Mouse (Mus musculus) hindbrain, postnatal 0 days (tissue): ENCODE data around the gene Gm5134. TPM values are rescaled to one million over a fixed set of nuclear protein-coding genes. Genes with fewer than 3 reads are reported as not detected.
A peak's percentile ranks its signal among the peaks of the same experiment; 100 is the strongest.

Source experiments
- ATAC-seq: fragments of 200-750 bp; cut with Nextera tagmentation; 2 replicates; pipeline ENCODE4 v1.8.0; 2017; ENCODE audit warnings: mild to moderate bottlenecking, moderate TSS enrichment, moderate library complexity
- DNase-seq: peaks from one replicate; pipeline ENCODE4 v3.0.0-alpha.2; 2015; ENCODE audit warnings: low spot score
- H3K27ac ChIP-seq: fragments of 300-500 bp; sonication (generic); 2 replicates; pipeline ENCODE4 v1.5.1; 2014; ENCODE audit warnings: mild to moderate bottlenecking
- H3K27me3 ChIP-seq: fragments of 300-500 bp; sonication (generic); 2 replicates; pipeline ENCODE4 v1.6.1; 2014; ENCODE audit warnings: low read length, mixed read lengths; ENCODE audit not compliant: insufficient read depth
- H3K36me3 ChIP-seq: fragments of 300-500 bp; sonication (generic); 2 replicates; pipeline ENCODE4 v1.6.1; 2014; ENCODE audit warnings: low read length, mixed read lengths; ENCODE audit not compliant: insufficient read depth
- H3K4me1 ChIP-seq: fragments of 300-500 bp; sonication (generic); 2 replicates; pipeline ENCODE4 v1.6.1; 2014; ENCODE audit warnings: antibody characterized with exemption, low read length, mixed read lengths; ENCODE audit not compliant: insufficient read depth
- H3K4me2 ChIP-seq: fragments of 300-500 bp; sonication (generic); 2 replicates; pipeline ENCODE4 v1.6.1; 2014; ENCODE audit warnings: low read depth, mild to moderate bottlenecking, low read length, moderate library complexity, mixed read lengths
- H3K4me3 ChIP-seq: fragments of 300-500 bp; sonication (generic); 2 replicates; pipeline ENCODE4 v1.5.1; 2014; ENCODE audit warnings: low read length
- H3K9ac ChIP-seq: fragments of 300-500 bp; sonication (generic); replicated peaks from 2 replicates; pipeline ENCODE4 v1.6.1; 2014; ENCODE audit warnings: mild to moderate bottlenecking, low read length, moderate library complexity, mixed read lengths
- H3K9me3 ChIP-seq: fragments of 300-500 bp; sonication (generic); 2 replicates; pipeline ENCODE4 v1.6.1; 2016; ENCODE audit warnings: low read length, mixed read lengths
- CTCF ChIP-seq: IDR thresholded peaks from 2 replicates; pipeline ENCODE4 v1.5.1; 2016; ENCODE audit warnings: antibody characterized with exemption, control low read depth, low read depth
- WGBS: fragments of 180-500 bp; shearing (Covaris S2); extraction: QIAGEN DNeasy Blood & Tissue Kit; methylation state at CpG from one replicate; pipeline ENCODE4 v1.1.7; 2014; 5-methylcytosine and 5-hydroxymethylcytosine counted together
- polyA plus RNA-seq: library from polyadenylated mRNA; unstranded; fragments of >200 nt; fragmentation: Nextera tagmentation; extraction: Ambion mirVana; gene quantifications from 2 replicates; pipeline ENCODE4 v1.2.1, GENCODE M21; 2015
- total RNA-seq: library from RNA; depleted of rRNA; stranded (reverse); fragments of >200 nt; gene quantifications from 2 replicates; pipeline ENCODE4 v1.2.3, GENCODE M21; 2014; rRNA removed

Gene Gm5134
- not detected in 2 replicates for total RNA-seq
- polyA plus RNA-seq = not detected in 2 replicates

DNA sequence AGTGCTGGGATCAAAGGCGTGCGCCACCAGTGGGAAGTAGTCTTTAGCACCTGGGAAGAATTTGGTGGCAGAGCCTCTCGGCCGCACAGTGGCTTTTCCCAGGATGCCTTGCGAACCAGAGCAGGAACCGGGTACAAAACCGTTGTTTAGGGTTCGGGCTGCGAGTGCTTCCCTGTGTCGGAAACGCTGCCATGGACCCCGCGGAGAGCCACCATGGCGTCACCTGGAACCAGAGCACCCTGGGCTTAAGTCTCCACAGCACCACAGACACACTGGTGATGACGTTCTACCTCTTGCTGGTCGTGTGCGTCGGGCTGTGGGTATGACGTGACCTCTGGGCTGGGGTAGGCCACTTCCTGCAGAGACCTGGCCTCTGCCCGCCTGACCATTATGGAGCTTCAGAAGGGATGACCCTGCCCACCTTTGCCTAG, at the start of gene Gm5134:
Gm5134 (plus strand) TSS at position 134 of the 431 bp plus-strand sequence.
- Histone ChIP-seq H3K4me1 (peaks cover 3% of the 10 kb centered on the region; the same call in 1 of the 2 replicates), H3K27ac (no peak within 1 kb of the TSS), H3K9ac (no peak within 1 kb of the TSS), H3K4me2 (peak within 1 kb of the TSS; percentile 38), H3K4me3 (no peak within 1 kb of the TSS), H3K27me3 (no peaks in the 10 kb centered on the region), H3K9me3 (no peaks in the 10 kb centered on the region), H3K36me3 (no peaks in the 10 kb centered on the region)
- TF ChIP-seq CTCF = no peak
- WGBS = 35% methylated on average over 20 of the region's 20 CpGs
- ATAC-seq (no peak), DNase-seq (no peak)

DNA sequence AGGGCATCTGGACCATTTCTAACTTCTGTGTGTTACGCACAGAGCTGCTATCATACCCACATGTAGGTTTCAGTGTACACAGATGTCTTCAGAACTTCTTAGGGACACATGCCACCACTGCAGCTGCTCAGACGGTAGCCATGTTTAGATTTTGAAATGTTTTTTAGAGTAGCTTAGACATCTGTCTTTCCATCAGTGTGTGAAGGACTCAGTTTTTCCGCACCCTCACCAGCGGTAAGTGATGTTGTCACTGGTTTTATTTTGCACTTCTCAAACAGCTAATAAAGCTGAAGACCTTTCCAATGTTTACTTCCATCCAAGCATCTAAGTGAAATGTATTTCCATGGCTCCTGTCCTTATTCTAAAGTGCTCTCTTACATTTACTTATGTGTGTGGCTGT, 47.4 kb upstream of the Gm5134 start:
- Histone ChIP-seq H3K4me3 (no peak overlapping the region), H3K4me2 (no peak overlapping the region), H3K27me3 (no peaks in the 10 kb centered on the region), H3K36me3 (peaks cover 83% of the 10 kb centered on the region), H3K27ac (no peak overlapping the region), H3K9me3 (no peaks in the 10 kb centered on the region), H3K4me1 (no peaks in the 10 kb centered on the region), H3K9ac (no peak overlapping the region)
- WGBS = 95% methylated on average over 4 of the region's 4 CpGs
- no peak for ATAC-seq
- TF ChIP-seq CTCF = no peak
- no peak for DNase-seq

DNA sequence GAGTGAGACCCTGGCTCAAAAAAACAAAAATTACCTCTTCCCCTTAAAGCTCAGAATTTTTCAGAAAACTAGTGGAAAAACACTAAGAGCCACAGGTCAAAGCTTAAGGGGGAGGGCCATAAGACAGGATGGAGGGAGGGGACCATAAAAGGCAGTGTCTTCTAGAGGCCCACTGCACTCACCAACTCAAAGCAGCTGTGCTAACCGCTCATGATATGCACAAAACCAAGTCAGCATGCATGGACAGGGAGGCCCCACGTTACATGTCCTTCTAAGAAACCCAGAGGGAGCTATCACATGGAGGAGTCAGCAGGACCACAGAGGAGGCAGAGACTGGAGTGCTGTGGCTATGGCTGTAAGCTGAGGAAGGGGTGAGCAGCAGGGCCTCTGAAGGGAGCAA, 43.6 kb upstream of the Gm5134 start:
- Histone ChIP-seq H3K9me3 (no peaks in the 10 kb centered on the region), H3K27me3 (no peaks in the 10 kb centered on the region), H3K4me2 (no peak overlapping the region), H3K36me3 (peaks cover 54% of the 10 kb centered on the region), H3K4me3 (no peak overlapping the region), H3K27ac (no peak overlapping the region), H3K4me1 (no peaks in the 10 kb centered on the region), H3K9ac (no peak overlapping the region)
- DNase-seq (no peak), ATAC-seq (no peak)
- WGBS = 75% methylated on average over 2 of the region's 2 CpGs
- no peak for TF ChIP-seq CTCF

DNA sequence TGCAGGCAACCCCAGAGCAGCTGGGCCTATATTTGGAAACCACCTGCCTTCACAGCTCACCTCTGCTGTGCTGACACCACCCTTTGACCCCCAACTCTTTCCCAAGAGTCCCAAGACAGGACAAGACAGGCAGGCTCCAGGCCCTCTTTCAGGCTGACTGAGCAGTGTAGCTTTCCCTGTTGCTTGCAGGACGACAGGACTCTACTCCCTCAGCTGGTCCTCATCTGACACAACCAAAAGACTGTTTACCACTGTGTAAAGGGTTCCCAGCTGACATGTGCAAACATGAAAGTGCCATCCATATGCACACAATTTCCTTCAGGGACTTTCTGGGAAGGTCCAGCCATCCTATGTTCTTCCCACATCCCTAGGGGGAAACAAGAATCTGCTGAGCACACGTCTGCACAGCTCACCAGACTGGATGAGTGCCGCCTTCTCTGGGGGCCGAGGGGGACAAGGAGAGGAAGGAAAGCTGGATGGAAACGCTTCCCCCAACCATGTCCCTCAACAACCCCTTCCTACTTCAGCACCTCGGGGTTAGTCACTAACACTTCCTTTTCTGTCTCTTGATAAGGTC, 41.2 kb upstream of the Gm5134 start:
- H3K27ac ChIP-seq = no peak overlapping the region
- ATAC-seq = no peak
- H3K4me1 ChIP-seq = no peaks in the 10 kb centered on the region
- H3K4me2 ChIP-seq = no peak overlapping the region
- H3K9ac ChIP-seq = no peak overlapping the region
- H3K27me3 ChIP-seq = no peaks in the 10 kb centered on the region
- no peak for DNase-seq
- peaks cover 48% of the 10 kb centered on the region for H3K36me3 ChIP-seq
- 74% methylated on average over 6 of the region's 6 CpGs for WGBS
- H3K9me3 ChIP-seq = no peaks in the 10 kb centered on the region
- H3K4me3 ChIP-seq = no peak overlapping the region
- no peak for TF ChIP-seq CTCF

DNA sequence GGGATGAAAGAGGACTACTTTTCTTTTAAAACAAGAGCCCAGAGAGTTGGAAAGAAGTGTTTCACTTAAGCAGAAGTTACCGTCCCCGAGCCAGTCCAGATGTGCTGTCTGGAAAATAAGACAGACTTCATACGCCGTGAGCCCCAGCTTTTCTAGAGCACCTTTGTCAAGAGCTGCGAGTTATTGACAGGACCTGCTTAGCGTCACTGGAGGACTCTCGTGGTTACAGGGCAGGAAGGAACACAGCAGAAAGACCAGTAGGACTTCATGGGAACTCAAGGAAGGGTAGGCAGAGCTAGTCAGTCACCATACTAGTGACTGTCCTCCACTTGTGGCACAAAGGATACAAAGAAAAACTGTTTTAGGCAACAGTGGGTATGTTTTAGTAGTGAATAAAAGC, 38.8 kb upstream of the Gm5134 start:
- DNase-seq (no peak), ATAC-seq (no peak)
- Histone ChIP-seq H3K9ac (no peak overlapping the region), H3K27ac (no peak overlapping the region), H3K4me3 (no peak overlapping the region), H3K9me3 (no peaks in the 10 kb centered on the region), H3K36me3 (peaks cover 30% of the 10 kb centered on the region), H3K4me1 (peaks cover 14% of the 10 kb centered on the region; the same call in 1 of the 2 replicates), H3K4me2 (no peak overlapping the region), H3K27me3 (no peaks in the 10 kb centered on the region)
- no peak for TF ChIP-seq CTCF
- WGBS = 90% methylated on average over 7 of the region's 7 CpGs

GRCm38 (mm10) chr10:75916840-75917239, 37.5 kb upstream of the Gm5134 start:
- ATAC-seq = no peak
- peaks cover 14% of the 10 kb centered on the region; the same call in 1 of the 2 replicates for H3K4me1 ChIP-seq
- H3K4me2 ChIP-seq = no peak overlapping the region
- H3K27me3 ChIP-seq = no peaks in the 10 kb centered on the region
- no peak overlapping the region for H3K9ac ChIP-seq
- DNase-seq = no peak
- H3K27ac ChIP-seq = no peak overlapping the region
- WGBS = 72% methylated on average over 8 of the region's 8 CpGs
- peaks cover 19% of the 10 kb centered on the region; the same call in 1 of the 2 replicates for H3K36me3 ChIP-seq
- H3K9me3 ChIP-seq = no peaks in the 10 kb centered on the region
- no peak for TF ChIP-seq CTCF
- H3K4me3 ChIP-seq = no peak overlapping the region

- no peak overlapping the region for H3K9ac ChIP-seq
- peaks cover 14% of the 10 kb centered on the region; the same call in 1 of the 2 replicates for H3K4me1 ChIP-seq
- no peak for TF ChIP-seq CTCF
- H3K27ac ChIP-seq = no peak overlapping the region
- no peaks in the 10 kb centered on the region for H3K27me3 ChIP-seq
- no peaks in the 10 kb centered on the region for H3K9me3 ChIP-seq
- ATAC-seq (no peak), DNase-seq (no peak)
- peak overlapping the region; percentile 13; the same call in 1 of the 2 replicates for H3K4me2 ChIP-seq
- WGBS = 79% methylated on average over 5 of the region's 5 CpGs
- no peak overlapping the region for H3K4me3 ChIP-seq
- H3K36me3 ChIP-seq = peaks cover 19% of the 10 kb centered on the region; the same call in 1 of the 2 replicates
Observed at GRCm38 (mm10) chr10:75919026-75919425, 35.3 kb upstream of the Gm5134 start.
